Mouse (Mus musculus): ENCODE measurements at regions not wholly inside any gene's neighbourhood (a gene's known extent, or its start where the extent isn't known, plus 50 kb on each side); places are given as distances from the start of the nearest gene placed in this dataset.

- no peak for DNase-seq
These were observed 78.2 kb upstream of the Slc16a7 start for GRCm38 (mm10) chr10:125467503-125467902.

GRCm38 (mm10) chr10:125488350-125488749, 99.1 kb upstream of the Slc16a7 start:
- no peak for DNase-seq
- intact Hi-C loops (cut with DNase I), result no loop called here

More at GRCm38 (mm10) chr10:125467503-125467902, 78.2 kb upstream of the Slc16a7 start:
- intact Hi-C loops (cut with DNase I), result no loop called here

GRCm38 (mm10) chr10:125490395-125490794, 101.1 kb upstream of the Slc16a7 start:
- intact Hi-C loops (cut with DNase I), result no loop called here
- no peak for DNase-seq

DNA sequence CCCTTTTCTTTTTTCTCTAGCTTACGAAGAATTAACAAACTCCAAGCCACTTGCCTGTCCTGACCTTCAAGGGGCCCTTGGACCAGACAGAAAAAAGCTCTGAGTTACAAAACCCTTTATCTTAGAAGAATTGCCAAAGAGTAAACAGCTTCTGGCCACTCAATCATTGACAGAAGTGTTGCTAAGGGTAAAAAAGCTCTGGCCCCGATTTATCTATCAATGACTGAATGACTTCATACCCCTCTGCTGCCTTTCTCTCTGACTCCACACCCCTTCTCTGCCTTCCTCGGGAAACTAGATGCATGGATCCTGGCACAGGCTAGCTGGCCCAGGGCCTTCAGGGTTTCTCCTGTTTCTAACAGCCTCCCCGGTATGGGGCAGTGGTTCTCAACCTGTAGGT, 105.2 kb upstream of the Slc16a7 start:
- no peak for DNase-seq
- intact Hi-C loops (cut with DNase I), result no loop called here

- intact Hi-C loops (cut with DNase I), result loop anchor here (2.0 kb wide), 1 partner anchor 234 kb away; no protein-coding TSS in a partner anchor
- DNase-seq, result no peak
These were observed 109.1 kb upstream of the Slc16a7 start for GRCm38 (mm10) chr10:125498347-125498746.

GRCm38 (mm10) chr10:125500338-125500737, 111.1 kb upstream of the Slc16a7 start:
- intact Hi-C loops (cut with DNase I), result no loop called here

DNA sequence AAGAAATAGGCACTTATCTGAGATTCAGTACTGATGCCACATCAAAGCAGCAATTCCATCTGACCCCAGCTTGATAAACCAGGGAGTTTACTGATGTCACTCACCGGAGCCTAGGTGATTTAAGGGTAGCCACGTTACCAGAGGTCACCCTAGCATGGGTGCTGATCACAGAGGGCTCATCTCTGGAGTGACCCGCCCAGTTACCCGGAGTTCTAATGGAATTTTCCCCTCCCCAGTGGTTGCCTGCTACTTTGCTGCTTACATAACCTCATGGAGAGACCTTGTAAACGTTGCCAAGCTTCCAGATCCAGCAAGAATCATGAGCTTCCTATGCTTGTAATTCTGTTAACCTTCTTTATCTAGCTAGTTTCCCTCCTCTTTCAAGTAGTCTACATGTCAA, 125.8 kb upstream of the Slc16a7 start:
- intact Hi-C loops (cut with DNase I), result no loop called here

More at GRCm38 (mm10) chr10:125500338-125500737, 111.1 kb upstream of the Slc16a7 start:
- DNase-seq, result no peak

DNA sequence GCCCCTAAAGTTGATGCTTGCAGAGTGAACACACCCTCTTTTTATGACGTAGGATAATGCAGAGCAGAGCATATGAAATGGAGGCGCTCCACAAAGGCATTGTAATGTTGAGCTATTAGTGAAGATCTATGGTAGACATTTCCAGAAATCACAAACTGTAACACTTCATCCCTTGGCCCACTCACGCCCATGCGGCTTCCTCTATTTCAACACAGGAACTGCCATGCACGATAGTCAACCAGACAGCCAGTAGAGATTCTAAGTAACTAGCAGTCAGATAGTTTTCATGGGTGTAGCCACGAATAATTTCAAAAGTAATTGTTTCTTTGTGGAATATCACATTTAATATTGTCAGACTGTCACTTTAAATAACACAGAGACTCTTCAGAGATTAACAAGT, 141.6 kb upstream of the Slc16a7 start:
- intact Hi-C loops (cut with DNase I), result no loop called here
- no peak for DNase-seq

More for the DNA sequence above, 125.8 kb upstream of the Slc16a7 start:
- no peak for DNase-seq

DNA sequence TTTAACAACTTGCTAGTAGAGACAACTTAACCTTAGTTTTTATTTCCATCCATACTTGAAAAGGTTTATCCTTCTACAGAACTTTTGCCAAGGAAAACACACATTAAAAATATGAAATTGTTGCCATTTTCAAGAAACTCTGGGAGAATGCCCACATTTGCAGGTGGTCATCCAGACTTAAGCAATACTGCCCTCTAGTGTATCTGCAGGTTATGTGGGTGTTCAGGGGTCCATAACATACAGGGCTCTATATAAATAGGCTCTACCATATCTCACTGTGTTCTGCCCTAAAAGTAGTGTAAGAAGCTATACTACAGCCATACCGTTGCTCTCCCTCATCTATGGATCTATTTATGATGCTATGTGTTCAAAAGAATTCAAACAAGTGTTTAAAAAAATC, 149.1 kb upstream of the Slc16a7 start:
- DNase-seq, result peak in 1 of 2 experiments; percentile 34
- intact Hi-C loops (cut with DNase I), result loop anchor here (2.0 kb wide), 1 partner anchor 274 kb away; no protein-coding TSS in a partner anchor

- DNase-seq, result peak; percentile 21 to 25
- intact Hi-C loops (cut with DNase I), result no loop called here
These were observed 197.4 kb upstream of the Slc16a7 start for GRCm38 (mm10) chr10:125586489-125587147.

- intact Hi-C loops (cut with DNase I), result no loop called here
- no peak for DNase-seq
These were observed 203.7 kb upstream of the Slc16a7 start for GRCm38 (mm10) chr10:125593006-125593405.

DNA sequence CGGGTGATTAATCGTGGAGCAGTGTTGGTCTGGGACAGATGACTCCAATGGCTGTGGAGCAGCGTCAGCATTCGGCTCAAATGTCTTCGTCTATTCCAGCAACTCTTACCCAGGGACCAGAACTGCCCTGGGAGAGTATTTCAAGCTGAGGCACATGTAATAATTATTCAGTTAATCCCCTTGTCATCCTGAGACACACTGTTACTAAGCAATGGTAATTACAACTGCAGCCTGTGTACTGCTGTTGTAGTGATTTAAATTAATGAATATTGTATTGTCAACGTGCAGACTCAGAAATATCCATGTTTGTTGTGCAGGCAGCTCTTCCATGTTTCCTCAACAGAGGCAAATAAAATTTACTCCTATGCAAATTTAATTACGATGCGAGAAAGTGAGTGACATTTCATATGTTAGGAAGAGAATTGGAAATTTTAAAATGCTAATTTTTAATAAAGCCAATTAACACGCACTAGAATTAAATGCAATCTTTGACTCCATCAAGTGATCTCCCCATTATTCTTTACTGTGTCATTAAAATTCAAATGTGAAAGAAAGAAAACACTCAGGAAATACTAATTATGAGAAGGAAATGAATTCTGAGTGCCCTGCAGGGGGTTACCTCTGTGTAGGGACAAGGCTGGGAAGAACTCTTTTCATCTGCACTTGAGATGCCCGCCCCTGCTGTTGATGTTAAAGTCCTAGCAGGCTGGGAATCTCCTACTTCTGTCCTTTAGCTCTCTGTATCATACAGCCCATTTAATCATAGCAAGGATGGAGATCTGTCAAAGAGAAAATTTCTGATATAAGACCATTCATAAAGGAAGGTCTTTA, 218.7 kb upstream of the Slc16a7 start:
- no peak for DNase-seq
- intact Hi-C loops (cut with DNase I), result no loop called here

DNA sequence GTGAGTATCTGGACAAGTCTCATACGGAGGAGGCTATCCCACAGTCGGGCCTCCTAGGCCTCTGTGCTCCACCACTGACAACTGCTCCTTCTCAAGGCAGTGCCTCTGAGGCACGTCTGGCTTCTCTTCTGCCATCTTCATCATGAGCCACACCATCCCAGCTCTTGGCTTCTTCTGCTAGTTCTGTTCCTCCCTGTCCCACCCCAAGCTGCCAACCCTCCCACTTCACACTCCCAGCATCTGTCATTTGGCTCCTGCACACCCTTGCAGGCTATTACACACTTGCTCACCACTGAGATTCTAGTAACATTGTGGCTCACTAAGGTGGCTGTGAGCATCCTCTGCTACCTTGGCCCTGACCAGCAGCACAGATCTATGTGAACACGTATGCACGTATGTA, 221.1 kb upstream of the Slc16a7 start:
- intact Hi-C loops (cut with DNase I), result no loop called here
- no peak for DNase-seq

DNA sequence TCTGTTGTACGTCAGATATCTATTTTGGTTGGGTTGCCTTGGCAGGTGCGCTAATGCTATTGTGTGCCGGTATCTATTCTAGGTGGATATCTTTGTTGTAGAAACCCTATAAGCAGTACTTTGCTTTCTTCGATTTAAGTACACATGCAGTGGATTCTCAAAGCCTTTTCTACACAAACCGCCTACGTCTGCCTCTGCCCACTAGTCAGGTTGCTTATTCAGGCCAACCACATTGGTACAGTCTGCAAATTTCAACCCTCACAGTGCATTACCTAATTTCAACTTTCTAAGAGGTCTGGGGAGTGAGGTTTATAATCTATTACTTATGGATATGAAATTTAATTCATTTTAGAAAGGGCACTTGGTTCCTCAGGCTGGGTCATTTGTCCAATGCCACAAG, 223.5 kb upstream of the Slc16a7 start:
- no peak for DNase-seq
- intact Hi-C loops (cut with DNase I), result no loop called here

- no peak for DNase-seq
- intact Hi-C loops (cut with DNase I), result no loop called here
These were observed 232.1 kb upstream of the Slc16a7 start for GRCm38 (mm10) chr10:125621376-125621775.

DNA sequence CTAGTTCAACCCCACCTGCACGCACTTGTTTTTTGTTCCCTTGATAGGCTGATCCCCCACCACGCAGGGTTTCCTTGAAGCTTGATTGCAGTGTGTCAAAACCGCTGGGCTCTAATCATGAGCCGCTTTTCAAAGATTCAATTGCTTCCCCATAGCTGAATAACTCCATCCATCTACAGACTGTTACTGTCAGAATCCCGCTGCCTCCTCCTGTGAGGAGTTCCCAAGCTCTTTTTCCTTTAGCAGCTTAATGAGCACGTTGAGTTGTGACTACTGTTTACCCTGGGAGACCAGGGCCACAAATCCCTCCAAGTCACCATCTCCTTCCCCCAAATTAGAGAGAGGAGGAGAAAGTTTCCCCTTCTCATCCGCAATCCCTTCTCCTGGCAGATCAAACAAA, 234.6 kb upstream of the Slc16a7 start:
- intact Hi-C loops (cut with DNase I), result no loop called here
- no peak for DNase-seq

DNA sequence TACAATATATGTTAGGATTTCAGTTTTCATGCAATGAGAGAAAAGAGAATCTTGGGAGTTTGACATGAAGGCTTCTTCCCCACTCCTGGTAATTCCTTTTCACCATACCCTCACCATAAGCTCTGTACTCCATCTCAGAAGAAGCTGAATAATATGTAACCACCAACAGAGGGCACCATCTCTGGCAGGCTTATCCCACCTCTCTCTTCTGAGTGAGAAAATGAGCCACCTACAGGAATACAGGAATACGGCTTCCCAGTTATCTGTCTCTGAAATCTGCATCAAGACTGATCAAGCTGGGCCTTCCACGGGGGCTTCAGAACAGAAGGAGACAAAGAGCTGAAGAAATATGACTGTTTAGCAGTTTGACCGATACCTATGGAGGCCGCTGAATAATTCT, 278.6 kb upstream of the Slc16a7 start:
- intact Hi-C loops (cut with DNase I), result no loop called here
- DNase-seq, result no peak

- DNase-seq, result no peak
- intact Hi-C loops (cut with DNase I), result no loop called here
These were observed 284.4 kb upstream of the Slc16a7 start for GRCm38 (mm10) chr10:125673637-125674036.

- intact Hi-C loops (cut with DNase I), result no loop called here
- DNase-seq, result no peak
These were observed 286.3 kb upstream of the Lrig3 start for GRCm38 (mm10) chr10:125679644-125680043.

GRCm38 (mm10) chr10:125685130-125685529, 280.8 kb upstream of the Lrig3 start:
- DNase-seq, result no peak
- intact Hi-C loops (cut with DNase I), result no loop called here

- DNase-seq, result no peak
These were observed 272.5 kb upstream of the Lrig3 start for GRCm38 (mm10) chr10:125693505-125693904.

DNA sequence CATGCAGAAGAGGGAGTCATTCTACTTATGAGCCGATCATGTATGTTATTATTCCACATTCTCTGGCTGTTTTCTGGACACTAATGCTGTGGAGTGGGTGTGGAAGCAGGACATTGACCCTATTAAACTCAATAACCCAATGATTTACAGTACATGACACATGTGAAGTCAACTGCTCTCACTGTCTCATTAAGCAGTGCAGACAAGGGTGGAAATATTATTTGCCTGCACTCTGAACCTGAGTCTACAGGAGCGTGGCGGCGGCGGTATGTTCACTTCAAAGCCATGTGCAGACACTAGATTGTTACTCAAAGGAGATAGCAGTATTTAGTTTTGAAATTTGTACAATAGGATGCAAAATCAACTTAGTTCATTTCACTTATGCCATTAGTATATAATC, 269.8 kb upstream of the Lrig3 start:
- intact Hi-C loops (cut with DNase I), result no loop called here
- no peak for DNase-seq

More at GRCm38 (mm10) chr10:125693505-125693904, 272.5 kb upstream of the Lrig3 start:
- intact Hi-C loops (cut with DNase I), result no loop called here
